Mouse (Mus musculus): ENCODE data around the gene Ddx52. TPM values are rescaled to one million over a fixed set of nuclear protein-coding genes. Genes with fewer than 3 reads are reported as not detected.
A peak's percentile ranks its signal among the peaks of the same experiment; 100 is the strongest.

The Ddx52 gene
- polyA plus RNA-seq (2014; fragmentation: Nextera tagmentation; extraction: Ambion mirVana), result 21.9 and 25.3 TPM in 2 replicates

DNA sequence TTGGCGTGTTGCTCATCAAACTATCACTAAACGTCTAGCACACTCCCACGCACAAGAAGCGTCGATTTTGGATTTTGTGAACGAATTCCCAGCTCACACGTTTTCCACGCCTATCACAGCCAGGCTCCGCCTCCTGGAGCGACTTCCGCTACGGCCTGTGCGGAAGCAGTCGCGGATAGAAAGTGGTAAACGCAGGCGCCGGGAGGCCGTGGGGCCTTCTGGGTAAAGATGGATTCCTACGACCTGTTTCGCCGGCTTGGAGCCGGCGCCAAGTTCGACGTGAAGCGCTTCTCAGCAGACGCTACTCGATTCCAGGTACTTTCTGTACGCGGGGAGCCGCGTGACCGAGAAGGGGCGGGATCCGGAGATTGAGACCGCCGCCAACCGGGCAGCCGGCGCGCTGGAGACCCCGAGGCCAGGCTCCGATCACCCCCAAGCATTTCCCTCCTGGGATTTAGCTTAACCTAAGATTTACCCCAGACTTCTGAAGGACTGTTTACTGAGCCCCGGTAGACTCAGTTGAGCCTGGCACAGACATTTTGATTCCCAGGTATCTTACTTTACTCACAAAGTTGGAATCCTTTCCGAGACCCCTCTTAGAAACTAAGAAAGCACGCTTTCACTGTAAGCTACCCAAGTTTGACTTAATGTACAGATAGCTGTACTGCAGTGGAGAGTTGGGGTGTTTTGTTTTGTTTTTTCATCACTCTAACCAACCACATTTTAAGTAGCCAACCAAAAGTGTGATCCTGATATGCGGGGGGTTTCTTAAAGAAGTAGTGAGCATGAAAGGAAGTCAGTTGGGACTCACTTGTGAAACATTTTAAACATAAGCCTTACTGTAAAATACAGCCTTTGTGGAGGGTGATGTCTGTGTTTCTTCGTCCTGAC lies at the start of gene Ddx52:
Ddx52 (plus strand) TSS at position 113 of the 891 bp plus-strand sequence.
- peak within 1 kb of the TSS; percentile 49; the same call in 1 of the 2 replicates for H3K27ac ChIP-seq
- peak within 1 kb of the TSS; percentile 66 for H3K4me2 ChIP-seq (replicated peaks)
- H3K4me1 ChIP-seq (replicated peaks; ENCODE audit: control insufficient read depth, insufficient read depth, low read length), result peaks cover 10% of the 10 kb centered on the region
- 2% methylated on average over 49 of the region's 49 CpGs for WGBS
- peak; percentile 92 for ATAC-seq (ENCODE audit: low FRiP score)
- no peaks in the 10 kb centered on the region for H3K27me3 ChIP-seq (ENCODE audit: control insufficient read depth, insufficient read depth, low read length)
- no peaks in the 10 kb centered on the region for H3K9me3 ChIP-seq (ENCODE audit: control insufficient read depth, low read length)
- H3K9ac ChIP-seq, result peak within 1 kb of the TSS; percentile 74
- H3K36me3 ChIP-seq (replicated peaks; ENCODE audit: control insufficient read depth, insufficient read depth), result peaks cover 40% of the 10 kb centered on the region
- peak; percentile 93 for DNase-seq (ENCODE audit: low spot score)
- H3K4me3 ChIP-seq (replicated peaks; ENCODE audit: low read length), result peak within 1 kb of the TSS; percentile 72

GRCm38 (mm10) chr11:83893325-83893724 lies 48.5 kb upstream of the Ddx52 start:
- DNase-seq (ENCODE audit: low spot score) (no peak), ATAC-seq (ENCODE audit: low FRiP score) (no peak)
- H3K4me1 ChIP-seq (replicated peaks; ENCODE audit: control insufficient read depth, insufficient read depth, low read length), result no peaks in the 10 kb centered on the region
- no peaks in the 10 kb centered on the region for H3K27me3 ChIP-seq (ENCODE audit: control insufficient read depth, insufficient read depth, low read length)
- no peaks in the 10 kb centered on the region for H3K9me3 ChIP-seq (ENCODE audit: control insufficient read depth, low read length)
- H3K9ac ChIP-seq, result no peak overlapping the region
- H3K4me2 ChIP-seq (replicated peaks), result no peak overlapping the region
- no peaks in the 10 kb centered on the region for H3K36me3 ChIP-seq (replicated peaks; ENCODE audit: control insufficient read depth, insufficient read depth)
- H3K27ac ChIP-seq, result no peak overlapping the region
- 80% methylated on average over 9 of the region's 9 CpGs for WGBS
- H3K4me3 ChIP-seq (replicated peaks; ENCODE audit: low read length), result no peak overlapping the region

DNA sequence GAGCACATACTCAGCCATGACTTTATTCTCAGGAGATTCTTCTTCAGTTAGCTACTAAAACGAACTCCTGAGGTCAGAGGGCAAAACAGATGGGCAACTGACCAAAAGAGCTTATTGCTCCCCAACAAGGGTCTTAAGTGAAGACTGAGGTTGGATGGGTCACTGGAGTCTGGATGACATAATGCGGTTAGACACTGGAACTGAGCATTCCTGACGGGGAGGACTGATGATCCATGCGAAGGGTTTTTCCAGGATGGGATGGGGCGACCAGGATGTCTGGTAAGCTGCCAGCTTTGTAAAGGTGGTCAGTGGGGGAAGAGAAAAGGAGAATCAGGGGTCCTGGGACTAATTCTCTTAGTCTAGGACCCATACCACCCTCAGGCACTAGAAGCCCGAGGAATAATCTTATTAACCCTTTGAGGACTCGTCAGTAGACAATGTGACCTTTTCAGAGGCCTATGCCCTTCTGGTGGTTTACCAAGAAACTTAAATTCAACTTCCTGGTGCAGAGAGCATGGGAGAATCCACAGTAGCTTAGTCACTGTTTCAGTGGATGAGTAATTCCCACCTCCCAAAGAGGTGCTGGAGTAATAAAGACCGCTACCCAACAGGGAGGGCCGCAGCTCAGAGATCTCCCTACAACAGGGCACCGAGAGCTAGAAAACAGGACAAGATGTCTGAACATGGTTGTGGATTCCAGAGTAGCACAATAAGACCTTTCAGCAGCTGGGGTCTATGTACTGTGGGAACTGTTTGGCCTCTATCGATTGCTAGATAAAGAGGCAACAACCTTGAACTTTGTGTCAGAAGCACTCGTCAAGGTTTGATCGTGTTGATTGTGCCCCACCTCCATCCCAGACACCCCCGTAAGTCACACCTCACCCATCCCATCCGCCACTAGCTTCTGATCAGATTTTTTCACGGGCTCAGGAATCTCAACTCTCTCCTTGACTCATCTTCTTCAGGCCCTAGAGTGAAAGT lies 45.1 kb upstream of the Ddx52 start:
- WGBS, result 87% methylated on average over 16 of the region's 16 CpGs
- Histone ChIP-seq H3K27ac (no peak overlapping the region), H3K36me3 (replicated peaks; ENCODE audit: control insufficient read depth, insufficient read depth) (no peaks in the 10 kb centered on the region), H3K9me3 (ENCODE audit: control insufficient read depth, low read length) (no peaks in the 10 kb centered on the region), H3K4me3 (replicated peaks; ENCODE audit: low read length) (no peak overlapping the region), H3K9ac (no peak overlapping the region), H3K4me1 (replicated peaks; ENCODE audit: control insufficient read depth, insufficient read depth, low read length) (no peaks in the 10 kb centered on the region), H3K4me2 (replicated peaks) (no peak overlapping the region), H3K27me3 (ENCODE audit: control insufficient read depth, insufficient read depth, low read length) (no peaks in the 10 kb centered on the region)
- DNase-seq (ENCODE audit: low spot score) (no peak), ATAC-seq (ENCODE audit: low FRiP score) (no peak)

DNA sequence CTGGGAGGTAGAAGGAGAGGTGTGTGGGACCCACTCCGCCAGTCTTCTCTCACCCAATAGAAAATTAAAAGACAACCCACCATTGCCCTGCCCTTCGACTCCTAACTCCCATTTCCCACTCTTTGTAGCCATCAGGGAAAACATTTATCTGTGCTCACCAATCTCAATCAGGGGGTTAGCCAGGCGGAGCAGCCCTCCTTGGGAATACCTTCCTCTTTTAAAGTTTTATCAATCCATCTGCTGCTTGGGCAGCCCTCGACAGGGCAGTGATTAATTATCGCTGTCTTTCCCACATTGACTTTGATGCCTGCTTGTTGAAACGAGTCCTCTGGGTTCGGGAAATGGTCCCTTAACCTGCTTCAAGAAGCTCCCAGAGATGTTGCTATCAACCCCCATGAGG lies 44.3 kb upstream of the Ddx52 start:
- WGBS, result 73% methylated on average over 7 of the region's 7 CpGs
- no peaks in the 10 kb centered on the region for H3K36me3 ChIP-seq (replicated peaks; ENCODE audit: control insufficient read depth, insufficient read depth)

DNA sequence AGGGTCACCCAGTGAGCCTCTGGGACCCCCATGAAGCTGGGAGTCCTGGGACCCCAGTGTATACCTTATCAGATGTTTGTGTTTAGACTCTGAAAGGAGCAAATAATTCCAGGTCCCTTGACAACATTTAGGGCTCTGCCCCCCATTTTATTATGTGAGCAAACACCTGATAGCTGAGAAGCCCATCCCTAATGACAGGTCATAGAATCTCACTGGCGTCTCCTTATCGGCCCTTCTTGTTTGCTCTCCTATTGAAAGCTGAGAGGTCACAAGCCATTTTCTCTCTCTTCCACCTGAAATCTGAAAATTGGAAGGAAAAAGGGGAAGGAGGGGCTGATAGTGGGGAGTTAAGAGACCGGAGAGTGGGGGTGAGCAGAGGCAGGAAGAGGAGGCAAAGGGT lies 39.0 kb upstream of the Ddx52 start:
- WGBS, result 92% methylated on average over 3 of the region's 3 CpGs

More for the DNA sequence above, 44.3 kb upstream of the Ddx52 start:
- H3K9me3 ChIP-seq (ENCODE audit: control insufficient read depth, low read length), result no peaks in the 10 kb centered on the region
- H3K9ac ChIP-seq, result no peak overlapping the region
- no peak overlapping the region for H3K4me2 ChIP-seq (replicated peaks)
- H3K4me1 ChIP-seq (replicated peaks; ENCODE audit: control insufficient read depth, insufficient read depth, low read length), result no peaks in the 10 kb centered on the region
- no peaks in the 10 kb centered on the region for H3K27me3 ChIP-seq (ENCODE audit: control insufficient read depth, insufficient read depth, low read length)
- no peak for ATAC-seq (ENCODE audit: low FRiP score)
- no peak overlapping the region for H3K27ac ChIP-seq
- H3K4me3 ChIP-seq (replicated peaks; ENCODE audit: low read length), result no peak overlapping the region
- DNase-seq (ENCODE audit: low spot score), result no peak

GRCm38 (mm10) chr11:83905756-83906155 lies 36.1 kb upstream of the Ddx52 start:
- WGBS, result 71% methylated on average over 5 of the region's 5 CpGs
- ATAC-seq (ENCODE audit: low FRiP score), result no peak
- no peak for DNase-seq (ENCODE audit: low spot score)

More for the DNA sequence above, 39.0 kb upstream of the Ddx52 start:
- no peak for DNase-seq (ENCODE audit: low spot score)
- Histone ChIP-seq H3K27me3 (ENCODE audit: control insufficient read depth, insufficient read depth, low read length) (no peaks in the 10 kb centered on the region), H3K4me2 (replicated peaks) (no peak overlapping the region), H3K4me3 (replicated peaks; ENCODE audit: low read length) (no peak overlapping the region), H3K27ac (no peak overlapping the region), H3K9ac (no peak overlapping the region), H3K4me1 (replicated peaks; ENCODE audit: control insufficient read depth, insufficient read depth, low read length) (no peaks in the 10 kb centered on the region), H3K36me3 (replicated peaks; ENCODE audit: control insufficient read depth, insufficient read depth) (no peaks in the 10 kb centered on the region), H3K9me3 (ENCODE audit: control insufficient read depth, low read length) (no peaks in the 10 kb centered on the region)
- no peak for ATAC-seq (ENCODE audit: low FRiP score)

DNA sequence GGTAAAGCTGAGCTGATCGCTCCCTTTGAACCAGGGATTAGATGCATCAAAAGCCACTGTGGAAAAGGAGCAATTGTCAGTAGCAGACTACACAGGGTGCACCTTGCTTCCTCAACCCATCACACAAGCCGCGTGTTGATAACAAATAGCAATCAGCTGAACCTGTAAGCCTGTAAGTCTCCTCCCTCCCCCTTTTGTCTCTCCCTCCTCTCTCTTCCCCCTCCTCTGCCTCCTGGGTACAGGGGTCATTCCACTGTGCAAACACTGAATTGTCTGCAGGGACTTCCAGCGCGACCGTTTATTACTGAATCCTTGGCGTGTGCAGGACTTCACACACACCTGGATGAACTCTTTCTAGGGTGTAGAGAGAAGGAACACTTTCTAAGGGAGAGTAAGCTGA lies 33.5 kb upstream of the Ddx52 start:
- H3K27me3 ChIP-seq (ENCODE audit: control insufficient read depth, insufficient read depth, low read length), result no peaks in the 10 kb centered on the region
- no peak overlapping the region for H3K4me3 ChIP-seq (replicated peaks; ENCODE audit: low read length)
- H3K9ac ChIP-seq, result no peak overlapping the region
- H3K36me3 ChIP-seq (replicated peaks; ENCODE audit: control insufficient read depth, insufficient read depth), result no peaks in the 10 kb centered on the region
- 43% methylated on average over 7 of the region's 7 CpGs for WGBS
- DNase-seq (ENCODE audit: low spot score) (no peak), ATAC-seq (ENCODE audit: low FRiP score) (no peak)
- H3K4me2 ChIP-seq (replicated peaks), result no peak overlapping the region
- no peak overlapping the region for H3K27ac ChIP-seq
- H3K4me1 ChIP-seq (replicated peaks; ENCODE audit: control insufficient read depth, insufficient read depth, low read length), result no peaks in the 10 kb centered on the region
- H3K9me3 ChIP-seq (ENCODE audit: control insufficient read depth, low read length), result no peaks in the 10 kb centered on the region

More at GRCm38 (mm10) chr11:83905756-83906155, 36.1 kb upstream of the Ddx52 start:
- Histone ChIP-seq H3K4me3 (replicated peaks; ENCODE audit: low read length) (no peak overlapping the region), H3K9ac (no peak overlapping the region), H3K27me3 (ENCODE audit: control insufficient read depth, insufficient read depth, low read length) (no peaks in the 10 kb centered on the region), H3K4me2 (replicated peaks) (no peak overlapping the region), H3K9me3 (ENCODE audit: control insufficient read depth, low read length) (no peaks in the 10 kb centered on the region), H3K27ac (no peak overlapping the region), H3K36me3 (replicated peaks; ENCODE audit: control insufficient read depth, insufficient read depth) (no peaks in the 10 kb centered on the region), H3K4me1 (replicated peaks; ENCODE audit: control insufficient read depth, insufficient read depth, low read length) (no peaks in the 10 kb centered on the region)

GRCm38 (mm10) chr11:83913824-83914311 lies 28.0 kb upstream of the Ddx52 start:
- 78% methylated on average over 8 of the region's 8 CpGs for WGBS
- Histone ChIP-seq H3K4me2 (replicated peaks) (no peak overlapping the region), H3K27me3 (ENCODE audit: control insufficient read depth, insufficient read depth, low read length) (no peaks in the 10 kb centered on the region), H3K4me3 (replicated peaks; ENCODE audit: low read length) (no peak overlapping the region), H3K9me3 (ENCODE audit: control insufficient read depth, low read length) (no peaks in the 10 kb centered on the region), H3K4me1 (replicated peaks; ENCODE audit: control insufficient read depth, insufficient read depth, low read length) (no peaks in the 10 kb centered on the region), H3K27ac (no peak overlapping the region), H3K9ac (no peak overlapping the region), H3K36me3 (replicated peaks; ENCODE audit: control insufficient read depth, insufficient read depth) (no peaks in the 10 kb centered on the region)
- DNase-seq (ENCODE audit: low spot score) (no peak), ATAC-seq (ENCODE audit: low FRiP score) (no peak)

- no peaks in the 10 kb centered on the region for H3K9me3 ChIP-seq (ENCODE audit: control insufficient read depth, low read length)
- no peak overlapping the region for H3K4me3 ChIP-seq (replicated peaks; ENCODE audit: low read length)
- H3K4me2 ChIP-seq (replicated peaks), result no peak overlapping the region
- no peaks in the 10 kb centered on the region for H3K36me3 ChIP-seq (replicated peaks; ENCODE audit: control insufficient read depth, insufficient read depth)
- DNase-seq (ENCODE audit: low spot score), result no peak
- H3K27me3 ChIP-seq (ENCODE audit: control insufficient read depth, insufficient read depth, low read length), result no peaks in the 10 kb centered on the region
- 91% methylated on average over 4 of the region's 4 CpGs for WGBS
- H3K4me1 ChIP-seq (replicated peaks; ENCODE audit: control insufficient read depth, insufficient read depth, low read length), result no peaks in the 10 kb centered on the region
- H3K9ac ChIP-seq, result no peak overlapping the region
- ATAC-seq (ENCODE audit: low FRiP score), result no peak
- no peak overlapping the region for H3K27ac ChIP-seq
These were observed 27.4 kb upstream of the Ddx52 start for GRCm38 (mm10) chr11:83914501-83914900.

Data from hindbrain, embryonic 14.5 days (tissue).